Mouse (Mus musculus) T-helper 2 cell (primary cell): ENCODE measurements around the gene Susd5.

ENCODE experiments used
- in situ Hi-C: fragments of 300-600 bp; cut with MboI, MseI; formaldehyde crosslinking; loops from one replicate; pipeline ENCODE4 v1.15.1; 2025; ENCODE audit warnings: high pct_unique_total_duplicates

Gene Susd5

GRCm38 (mm10) chr9:114057090-114057796, at the start of gene Susd5:
Susd5 (plus strand) TSS chr9:114057140.
- in situ Hi-C loops, result no loop called here

GRCm38 (mm10) chr9:114007850-114008350, 49.0 kb upstream of the Susd5 start:
- in situ Hi-C loops, result no loop called here

GRCm38 (mm10) chr9:114009526-114009925, 47.4 kb upstream of the Susd5 start:
- in situ Hi-C loops, result no loop called here

GRCm38 (mm10) chr9:114011203-114011602, 45.7 kb upstream of the Susd5 start:
- in situ Hi-C loops, result no loop called here

- in situ Hi-C loops, result no loop called here
Observed at GRCm38 (mm10) chr9:114014034-114014433, 42.9 kb upstream of the Susd5 start.

GRCm38 (mm10) chr9:114015724-114016123, 41.2 kb upstream of the Susd5 start:
- in situ Hi-C loops, result no loop called here

- in situ Hi-C loops, result no loop called here
Observed at GRCm38 (mm10) chr9:114016402-114016801, 40.5 kb upstream of the Susd5 start.

- in situ Hi-C loops, result no loop called here
Observed at GRCm38 (mm10) chr9:114019012-114019762, 37.8 kb upstream of the Susd5 start.

- in situ Hi-C loops, result no loop called here
Observed at GRCm38 (mm10) chr9:114022141-114022540, 34.8 kb upstream of the Susd5 start.

- in situ Hi-C loops, result no loop called here
Observed at GRCm38 (mm10) chr9:114025182-114025581, 31.8 kb upstream of the Susd5 start.

GRCm38 (mm10) chr9:114025846-114026245, 31.1 kb upstream of the Susd5 start:
- in situ Hi-C loops, result no loop called here

GRCm38 (mm10) chr9:114026261-114026934, 30.5 kb upstream of the Susd5 start:
- in situ Hi-C loops, result no loop called here

- in situ Hi-C loops, result no loop called here
Observed at GRCm38 (mm10) chr9:114040945-114041344, 16.0 kb upstream of the Susd5 start.

- in situ Hi-C loops, result no loop called here
Observed at GRCm38 (mm10) chr9:114042490-114042889, 14.4 kb upstream of the Susd5 start.

- in situ Hi-C loops, result no loop called here
Observed at GRCm38 (mm10) chr9:114044446-114044845, 12.5 kb upstream of the Susd5 start.

- in situ Hi-C loops, result no loop called here
Observed at GRCm38 (mm10) chr9:114046028-114046427, 10.9 kb upstream of the Susd5 start, which contains the start of gene Fbxl2. Fbxl2 (minus strand) TSS chr9:114046191.

GRCm38 (mm10) chr9:114046676-114047075, 10.3 kb upstream of the Susd5 start:
- in situ Hi-C loops, result no loop called here

- in situ Hi-C loops, result no loop called here
Observed at GRCm38 (mm10) chr9:114050106-114050505, 6.8 kb upstream of the Susd5 start.

- in situ Hi-C loops, result no loop called here
Observed at GRCm38 (mm10) chr9:114050778-114051177, 6.2 kb upstream of the Susd5 start.

GRCm38 (mm10) chr9:114052031-114052430, 4.9 kb upstream of the Susd5 start:
- in situ Hi-C loops, result no loop called here

- in situ Hi-C loops, result no loop called here
Observed at GRCm38 (mm10) chr9:114052866-114053265, 4.1 kb upstream of the Susd5 start.

- in situ Hi-C loops, result no loop called here
Observed at GRCm38 (mm10) chr9:114068494-114069053, 11.6 kb downstream of the Susd5 start.
